Mouse (Mus musculus) liver, embryonic 11.5 days (tissue): Measurements from ENCODE around the gene Atf1. TPM values are rescaled to one million over a fixed set of nuclear protein-coding genes. Genes with fewer than 3 reads are reported as not detected.

Source experiments
- ATAC-seq: fragments of 200-750 bp; cut with Nextera tagmentation; replicated peaks from 2 replicates; pipeline ENCODE4 v1.8.0; 2017; ENCODE audit warnings: moderate number of reproducible peaks, mild to moderate bottlenecking, moderate TSS enrichment, moderate library complexity; ENCODE audit not compliant: low FRiP score
- DNase-seq: peaks from one replicate; pipeline ENCODE4 v3.0.0-alpha.2; 2017; ENCODE audit warnings: low spot score
- H3K27ac ChIP-seq: fragments of 300-500 bp; sonication (generic); 2 replicates; pipeline ENCODE4 v1.5.1; 2014; ENCODE audit warnings: mild to moderate bottlenecking, low read depth, low read length, control low read depth
- H3K27me3 ChIP-seq: fragments of 300-500 bp; sonication (generic); replicated peaks from 2 replicates; pipeline ENCODE4 v1.6.1; 2014; ENCODE audit warnings: low read length, mixed read lengths; ENCODE audit not compliant: control insufficient read depth, insufficient read depth
- H3K36me3 ChIP-seq: fragments of 300-500 bp; sonication (generic); 2 replicates; pipeline ENCODE4 v1.6.1; 2014; ENCODE audit warnings: mild to moderate bottlenecking, low read length, moderate library complexity, mixed read lengths; ENCODE audit not compliant: control insufficient read depth, insufficient read depth
- H3K4me1 ChIP-seq: fragments of 300-500 bp; sonication (generic); replicated peaks from 2 replicates; pipeline ENCODE4 v1.6.1; 2014; ENCODE audit warnings: low read length, mixed read lengths; ENCODE audit not compliant: control insufficient read depth, insufficient read depth
- H3K4me2 ChIP-seq: fragments of 300-500 bp; sonication (generic); 2 replicates; pipeline ENCODE4 v1.6.1; 2014; ENCODE audit warnings: mild to moderate bottlenecking, control low read depth, moderate library complexity
- H3K4me3 ChIP-seq: fragments of 300-500 bp; sonication (generic); 2 replicates; pipeline ENCODE4 v1.5.1; 2014; ENCODE audit warnings: low read depth, low read length, control low read depth
- H3K9ac ChIP-seq: fragments of 300-500 bp; sonication (generic); 2 replicates; pipeline ENCODE4 v1.6.1; 2014; ENCODE audit warnings: low read depth, low read length, control low read depth
- H3K9me3 ChIP-seq: fragments of 300-500 bp; sonication (generic); 2 replicates; pipeline ENCODE4 v1.6.1; 2016; ENCODE audit warnings: low read length, inconsistent platforms, mixed read lengths; ENCODE audit not compliant: control insufficient read depth
- WGBS: fragments of 180-500 bp; shearing (Covaris S2); extraction: QIAGEN DNeasy Blood & Tissue Kit; methylation state at CpG from one replicate; pipeline ENCODE4 v1.1.7; 2014; 5-methylcytosine and 5-hydroxymethylcytosine counted together
- polyA plus RNA-seq: library from polyadenylated mRNA; unstranded; fragments of >200 nt; fragmentation: Nextera tagmentation; extraction: Ambion mirVana; gene quantifications from 2 replicates; pipeline ENCODE4 v1.2.1, GENCODE M21; 2014

Atf1 gene
- polyA plus RNA-seq, 1 experiment from 2014 or later, result 62.9 TPM

DNA sequence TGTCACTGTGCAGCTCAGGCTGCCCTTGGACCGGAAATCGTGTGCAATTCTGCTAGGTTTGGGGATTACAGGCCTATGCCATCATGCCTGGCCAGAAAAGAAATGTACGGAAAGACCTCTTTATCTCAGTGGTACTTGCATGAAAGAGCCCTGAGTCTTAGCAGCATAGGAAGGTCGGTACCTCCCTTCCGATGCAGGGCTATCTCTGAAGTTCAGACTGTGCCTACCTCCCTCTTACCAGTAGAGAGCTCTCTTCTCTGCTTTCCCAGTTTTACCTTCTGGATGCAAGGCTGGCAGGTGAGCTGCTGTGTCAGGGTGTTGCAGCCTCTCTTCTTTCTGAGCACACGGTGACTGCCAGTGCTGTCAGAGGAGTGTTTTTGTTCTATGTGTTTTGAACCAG, 14.2 kb downstream of the Atf1 start:
- H3K4me1 ChIP-seq, result no peaks in the 10 kb centered on the region; the same call in 1 of the 2 replicates
- H3K36me3 ChIP-seq, result peaks cover 28% of the 10 kb centered on the region
- no peak overlapping the region for H3K4me3 ChIP-seq
- H3K9ac ChIP-seq, result no peak overlapping the region
- H3K27me3 ChIP-seq, result no peaks in the 10 kb centered on the region
- H3K4me2 ChIP-seq, result no peak overlapping the region
- ATAC-seq, result no peak
- no peak overlapping the region for H3K27ac ChIP-seq
- no peaks in the 10 kb centered on the region for H3K9me3 ChIP-seq
- DNase-seq, result no peak
- WGBS, result 83% methylated on average over 6 of the region's 6 CpGs

DNA sequence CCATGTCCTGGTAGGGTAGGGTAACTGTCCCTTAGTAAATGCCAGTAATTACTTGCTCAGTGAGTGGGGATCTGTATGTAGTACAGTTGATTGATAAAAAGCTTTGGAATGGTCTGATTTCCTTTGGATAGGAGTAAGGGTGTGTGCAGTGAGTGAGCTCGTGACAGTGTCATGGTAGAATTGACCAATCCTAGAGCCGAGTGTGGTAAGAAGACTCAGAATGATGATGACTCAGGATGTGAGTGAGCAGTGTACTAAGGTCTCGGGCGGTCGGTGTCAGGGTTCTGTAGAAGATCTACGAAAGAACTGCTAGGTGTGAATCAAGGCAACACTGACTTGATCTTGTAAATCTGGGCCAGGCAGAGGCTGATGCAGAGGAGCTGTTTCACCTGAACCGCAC, 18.3 kb downstream of the Atf1 start:
- no peak for DNase-seq
- 93% methylated on average over 7 of the region's 7 CpGs for WGBS
- Histone ChIP-seq H3K27me3 (no peaks in the 10 kb centered on the region), H3K4me2 (no peak overlapping the region), H3K4me1 (no peaks in the 10 kb centered on the region), H3K9ac (no peak overlapping the region), H3K4me3 (no peak overlapping the region), H3K27ac (no peak overlapping the region), H3K36me3 (peaks cover 37% of the 10 kb centered on the region), H3K9me3 (no peaks in the 10 kb centered on the region)
- ATAC-seq, result no peak

DNA sequence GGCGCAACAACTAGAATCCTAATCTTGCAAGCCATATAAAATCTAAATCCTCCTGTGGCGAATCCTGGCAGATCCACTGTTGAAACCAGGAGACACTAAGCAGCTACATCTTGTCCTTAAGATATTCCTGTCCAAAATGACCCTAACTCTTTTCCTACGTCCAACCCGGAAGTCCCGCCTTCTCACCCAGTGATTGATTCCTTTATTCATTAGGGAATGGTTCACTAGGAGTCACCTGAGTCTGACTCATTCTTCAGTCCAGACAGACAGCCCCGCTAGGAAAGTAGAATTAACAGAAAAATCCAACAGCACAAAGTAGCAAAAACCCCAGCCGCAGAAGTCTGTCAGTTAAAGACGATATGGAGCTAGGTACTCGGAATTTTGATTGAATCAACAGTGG, 19.7 kb downstream of the Atf1 start:
- Histone ChIP-seq H3K27me3 (no peaks in the 10 kb centered on the region), H3K9me3 (no peaks in the 10 kb centered on the region), H3K9ac (no peak overlapping the region), H3K36me3 (peaks cover 45% of the 10 kb centered on the region), H3K4me2 (no peak overlapping the region), H3K27ac (no peak overlapping the region), H3K4me3 (no peak overlapping the region), H3K4me1 (no peaks in the 10 kb centered on the region)
- DNase-seq, result no peak
- 93% methylated on average over 9 of the region's 9 CpGs for WGBS
- no peak for ATAC-seq

DNA sequence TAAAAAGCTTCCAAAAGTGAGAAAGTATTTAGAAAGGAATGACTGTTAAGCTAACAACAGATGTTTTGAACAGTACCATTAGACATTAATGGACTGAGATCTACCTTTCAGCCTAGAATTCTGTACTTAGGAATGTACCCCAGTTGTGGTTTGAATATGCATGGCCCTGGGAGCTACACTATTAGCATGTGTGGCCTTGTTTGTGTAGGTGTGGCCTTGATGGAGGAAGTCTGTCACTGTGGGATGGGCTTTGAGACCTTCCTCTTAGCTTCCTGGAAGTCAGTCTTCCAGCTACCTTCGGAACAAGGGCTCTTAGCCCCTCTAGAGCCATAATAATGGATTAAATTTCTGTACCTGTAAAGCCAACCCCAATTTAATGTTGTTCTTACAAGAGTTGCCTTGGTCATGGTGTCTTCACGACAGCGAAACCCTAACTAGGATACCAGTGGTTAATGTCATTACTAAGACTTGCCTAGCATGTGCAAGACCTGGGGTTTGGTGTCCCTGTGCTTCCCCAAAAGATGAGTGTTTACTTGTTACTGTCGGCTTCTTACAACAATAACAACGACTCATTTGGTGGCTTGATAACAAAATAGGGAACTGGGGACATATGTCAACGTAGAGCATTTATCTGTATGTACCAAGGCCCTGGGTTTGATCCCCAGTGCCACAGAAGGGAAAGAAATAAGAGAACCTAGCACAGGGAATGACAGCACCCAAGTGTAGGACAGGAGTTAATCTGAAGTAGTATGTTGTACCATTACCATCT, 21.2 kb downstream of the Atf1 start:
- Histone ChIP-seq H3K4me3 (no peak overlapping the region), H3K9ac (no peak overlapping the region), H3K36me3 (peaks cover 48% of the 10 kb centered on the region), H3K27ac (no peak overlapping the region), H3K4me2 (no peak overlapping the region), H3K9me3 (no peaks in the 10 kb centered on the region), H3K27me3 (no peaks in the 10 kb centered on the region), H3K4me1 (no peaks in the 10 kb centered on the region)
- no peak for DNase-seq
- 79% methylated on average over 6 of the region's 6 CpGs for WGBS
- no peak for ATAC-seq

DNA sequence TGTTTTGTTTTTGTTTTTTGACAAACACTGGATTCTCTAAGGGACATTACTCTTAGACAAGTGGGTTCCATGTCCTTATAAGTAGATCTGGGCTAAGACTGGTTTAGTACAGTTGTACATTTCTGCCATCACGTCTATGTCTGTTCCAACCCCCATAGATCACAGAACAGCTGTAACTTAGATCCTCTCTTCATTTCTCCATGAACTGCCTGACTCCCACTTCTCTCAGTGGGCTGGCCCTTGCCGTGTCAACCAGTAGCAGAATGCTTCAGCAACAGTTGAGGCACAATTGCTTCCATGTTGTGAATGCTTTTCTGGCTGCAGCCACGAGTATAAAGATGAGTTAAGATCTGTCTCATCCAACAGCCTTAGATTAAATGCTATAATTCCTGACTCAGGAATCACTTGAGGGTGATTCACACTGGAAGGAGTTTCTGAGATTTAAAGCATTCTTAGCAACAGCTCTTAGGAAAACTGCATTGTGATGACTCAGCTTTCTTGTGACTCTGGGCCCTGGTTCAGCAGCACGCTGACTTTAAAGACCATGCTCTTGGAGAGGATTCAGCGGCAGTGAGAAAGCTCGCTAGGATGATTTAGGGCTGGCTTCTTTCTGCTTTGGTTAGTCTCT, 23.6 kb downstream of the Atf1 start:
- ATAC-seq (no peak), DNase-seq (no peak)
- WGBS, result 90% methylated on average over 6 of the region's 6 CpGs
- peaks cover 52% of the 10 kb centered on the region for H3K36me3 ChIP-seq
- H3K27me3 ChIP-seq, result no peaks in the 10 kb centered on the region
- no peak overlapping the region for H3K4me2 ChIP-seq
- H3K9ac ChIP-seq, result no peak overlapping the region
- no peak overlapping the region for H3K4me3 ChIP-seq
- no peaks in the 10 kb centered on the region for H3K4me1 ChIP-seq
- H3K27ac ChIP-seq, result no peak overlapping the region
- no peaks in the 10 kb centered on the region for H3K9me3 ChIP-seq

DNA sequence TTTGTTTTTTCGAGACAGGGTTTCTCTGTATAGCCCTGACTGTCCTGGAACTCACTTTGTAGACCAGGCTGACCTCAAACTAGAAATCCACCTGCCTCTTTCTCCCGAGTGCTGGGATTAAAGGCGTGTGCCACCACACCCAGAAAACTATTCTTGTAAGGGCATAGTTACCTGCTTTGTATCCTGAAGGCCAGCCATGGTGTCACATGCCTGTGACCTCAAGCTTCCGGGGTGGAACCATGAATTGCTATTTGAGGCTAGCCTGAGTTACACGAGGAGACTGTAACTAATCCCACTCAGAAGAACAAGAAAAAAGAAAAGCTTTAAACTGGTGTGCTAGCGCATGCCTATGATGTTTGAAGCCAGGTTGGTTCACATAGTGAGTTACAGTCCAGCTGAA, 28.8 kb downstream of the Atf1 start:
- H3K27ac ChIP-seq, result no peak overlapping the region
- H3K9me3 ChIP-seq, result no peaks in the 10 kb centered on the region
- H3K36me3 ChIP-seq, result peaks cover 47% of the 10 kb centered on the region
- no peaks in the 10 kb centered on the region for H3K4me1 ChIP-seq
- no peak overlapping the region for H3K9ac ChIP-seq
- DNase-seq (no peak), ATAC-seq (no peak)
- H3K4me2 ChIP-seq, result no peak overlapping the region
- 84% methylated on average over 6 of the region's 6 CpGs for WGBS
- no peak overlapping the region for H3K4me3 ChIP-seq
- H3K27me3 ChIP-seq, result no peaks in the 10 kb centered on the region

DNA sequence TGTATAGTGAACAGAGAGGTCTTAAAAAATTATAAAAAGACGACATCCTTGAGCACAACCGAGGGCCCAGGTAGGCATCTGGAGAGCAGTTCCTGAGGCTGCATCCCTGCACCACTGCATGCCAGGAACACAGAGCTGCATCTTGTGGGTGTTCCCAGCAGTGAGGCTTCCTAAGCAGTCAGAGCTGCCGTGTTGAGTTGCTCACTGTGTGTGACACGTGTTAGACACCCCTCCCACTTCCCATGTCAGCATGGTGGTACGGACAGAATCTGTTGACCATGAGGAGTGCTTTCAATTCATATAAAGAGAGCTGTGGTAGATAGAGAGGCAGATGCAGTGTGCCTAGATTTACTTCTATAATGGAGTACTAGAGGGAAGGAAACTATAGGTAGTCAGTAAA, 29.7 kb downstream of the Atf1 start:
- DNase-seq (no peak), ATAC-seq (no peak)
- no peaks in the 10 kb centered on the region for H3K4me1 ChIP-seq
- H3K4me2 ChIP-seq, result no peak overlapping the region
- no peak overlapping the region for H3K4me3 ChIP-seq
- H3K27me3 ChIP-seq, result no peaks in the 10 kb centered on the region
- no peak overlapping the region for H3K9ac ChIP-seq
- 88% methylated on average over 5 of the region's 5 CpGs for whole genome bisulfite sequencing
- peaks cover 42% of the 10 kb centered on the region for H3K36me3 ChIP-seq
- no peaks in the 10 kb centered on the region for H3K9me3 ChIP-seq
- H3K27ac ChIP-seq, result no peak overlapping the region

DNA sequence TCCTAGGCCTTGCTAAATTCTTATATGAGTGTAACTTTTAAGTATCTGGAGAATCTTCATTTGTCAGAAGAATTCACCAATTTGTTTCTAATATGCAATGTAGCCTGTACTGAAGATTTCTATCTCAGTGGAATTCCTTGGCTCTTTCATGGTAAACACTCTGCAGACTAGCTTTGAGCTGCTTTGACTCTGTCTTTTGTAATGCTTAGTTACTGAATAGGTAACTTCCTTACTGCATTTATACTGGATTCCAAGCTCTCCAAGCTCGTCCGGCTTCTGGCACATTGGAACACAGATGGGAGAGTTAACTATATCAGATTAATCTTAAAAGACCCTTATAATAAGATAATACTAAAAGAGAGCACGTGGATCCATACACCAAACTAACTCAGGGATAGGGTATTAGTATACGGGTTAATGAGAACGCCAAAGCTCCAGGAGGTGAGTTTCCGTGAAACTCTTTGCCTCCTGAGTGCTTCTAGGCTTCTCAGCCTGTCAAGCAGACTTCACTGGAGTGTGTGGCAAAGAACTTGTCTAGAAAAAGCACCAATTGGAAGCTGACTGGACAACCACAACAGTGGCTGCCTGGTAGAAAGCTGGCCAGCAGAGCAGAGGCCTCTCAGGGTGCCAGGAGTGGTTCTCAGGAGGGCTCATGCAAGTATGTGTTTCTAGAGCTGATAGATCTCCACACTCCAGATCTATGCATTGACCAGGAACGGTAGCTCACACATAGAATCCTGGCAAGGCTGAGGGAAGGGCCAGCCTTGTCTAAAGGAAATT, 31.2 kb downstream of the Atf1 start:
- Histone ChIP-seq H3K9ac (no peak overlapping the region), H3K27ac (no peak overlapping the region), H3K9me3 (no peaks in the 10 kb centered on the region), H3K4me3 (no peak overlapping the region), H3K4me2 (no peak overlapping the region), H3K27me3 (no peaks in the 10 kb centered on the region), H3K36me3 (peaks cover 34% of the 10 kb centered on the region), H3K4me1 (no peaks in the 10 kb centered on the region)
- 95% methylated on average over 7 of the region's 7 CpGs for WGBS
- no peak for DNase-seq
- no peak for ATAC-seq
